9 mouse cellular contexts compared by ENCODE assay signal in the genomic region with DNA sequence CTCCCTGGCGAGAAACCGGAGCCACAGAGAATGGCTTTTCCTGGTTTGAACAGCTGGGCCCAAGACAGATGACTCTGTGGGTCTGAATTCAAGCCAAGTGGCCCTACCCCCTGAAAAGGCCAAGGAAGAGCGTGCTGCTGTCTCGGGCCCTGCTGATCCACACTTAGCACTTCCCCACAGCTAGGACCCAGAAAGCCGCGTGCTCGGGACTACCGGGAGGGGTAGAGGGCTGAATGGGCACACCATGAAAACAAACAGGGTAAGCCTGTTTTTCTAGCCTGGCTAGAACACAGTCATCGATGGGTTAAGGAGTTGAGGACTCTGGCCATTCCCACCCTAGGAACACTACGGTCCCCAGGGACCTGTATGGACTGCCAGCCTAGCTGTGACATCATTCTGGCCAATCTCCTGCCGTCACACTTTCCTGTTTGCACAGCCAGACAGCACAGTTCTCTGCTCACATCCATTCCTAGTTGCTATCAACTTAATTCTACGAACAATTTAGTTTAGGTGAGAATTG. TPM values are rescaled to one million over a fixed set of nuclear protein-coding genes. Genes with fewer than 3 reads are reported as not detected.
DNase-seq lines count a peak whose midpoint lies in the region; ATAC-seq and TF ChIP-seq lines count a peak whose summit lies in the region.
"Had no signal": no experiment of that assay in that cellular context is flagged by ENCODE, and none has a peak within 500 bp of the region (broad histone marks: within the 10 kb centered on the region; RNA-seq: fewer than 3 reads in every experiment).

No protein-coding gene starts in this region.

- TF ChIP-seq POLR2A in cerebellum, adult 2 months (IDR thresholded peaks at IDR 0.05; ENCODE audit: borderline replicate concordance, insufficient read depth, low read length), result no peak

- H3K27ac ChIP-seq in cerebellum, adult 2 months (ENCODE audit: insufficient read depth, low read length), result 0 out of 2 replicates have a peak overlapping the region, but pooled peaks have one; percentile 35
- peak overlapping the region; percentile 71 for H3K27ac ChIP-seq in stomach, postnatal 0 days (replicated peaks)
- H3K27ac ChIP-seq: neural tube, embryonic 12.5 days had no signal

- TF ChIP-seq CTCF in cerebellum, adult 2 months (IDR thresholded peaks at IDR 0.05; ENCODE audit: borderline replicate concordance, insufficient read depth, low read depth, low read length), result no peak
- no peak for TF ChIP-seq CTCF in stomach, postnatal 0 days (IDR thresholded peaks at IDR 0.05; ENCODE audit: low read depth)

- H3K36me3 ChIP-seq in stomach, postnatal 0 days (ENCODE audit: control insufficient read depth, insufficient read depth, low read length), result no peaks in the 10 kb centered on the region
- H3K36me3 ChIP-seq: neural tube, embryonic 12.5 days had no signal

- H3K27me3 ChIP-seq in cerebellum, adult 2 months (ENCODE audit: control insufficient read depth, insufficient read depth, low read length), result no peaks in the 10 kb centered on the region
- no peaks in the 10 kb centered on the region for H3K27me3 ChIP-seq in stomach, postnatal 0 days (ENCODE audit: control insufficient read depth, insufficient read depth, low read length)
- H3K27me3 ChIP-seq: neural tube, embryonic 12.5 days had no signal

- TF ChIP-seq EP300 in stomach, postnatal 0 days (optimal IDR thresholded peaks at IDR 0.05), result peak; percentile 46

- H3K4me3 ChIP-seq in cerebellum, adult 2 months (replicated peaks; ENCODE audit: insufficient read depth, low read depth, low read length), result no peak overlapping the region
- H3K4me3 ChIP-seq in stomach, postnatal 0 days (ENCODE audit: low read depth, low read length), result no peak overlapping the region
- H3K4me3 ChIP-seq: neural tube, embryonic 12.5 days had no signal

- ATAC-seq in stomach, postnatal 0 days (ENCODE audit: low FRiP score, low TSS enrichment), result peak; percentile 72

- DNase-seq in cerebellum, adult 2 months, result no peak
- DNase-seq in cerebellum, adult 9-11 months, result no peak
- DNase-seq in 3134 (ENCODE audit: extremely low read depth, insufficient read length, low spot score), result peak; percentile 77
- peak; percentile 97 for DNase-seq in heart, adult 11 months
- peak; percentile 71 for DNase-seq in kidney, postnatal 14 days
- peak; percentile 68 for DNase-seq in stomach, postnatal 0 days (ENCODE audit: low spot score)
- DNase-seq in right cerebral cortex, postnatal 36 days (ENCODE audit: low spot score in 2 of 2), result no peak
- no peak for DNase-seq in left cerebral cortex, adult 9 months (ENCODE audit: low spot score in 2 of 2)

- H3K4me1 ChIP-seq in cerebellum, adult 2 months (ENCODE audit: control insufficient read depth, insufficient read depth, low read length), result peaks cover 23% of the 10 kb centered on the region
- 0 out of 2 replicates have a peak, but pooled peaks cover 5% of the 10 kb centered on the region for H3K4me1 ChIP-seq in stomach, postnatal 0 days (replicated peaks; ENCODE audit: control insufficient read depth, insufficient read depth)

- H3K4me2 ChIP-seq in stomach, postnatal 0 days (replicated peaks; ENCODE audit: low read depth), result peak overlapping the region; percentile 25; the same call in 1 of the 2 replicates
- H3K4me2 ChIP-seq: neural tube, embryonic 12.5 days had no signal

- 29% methylated on average over 12 of the region's 12 CpGs for WGBS in cerebellum, adult 2 months
- 16% methylated on average over 12 of the region's 12 CpGs for WGBS in stomach, postnatal 0 days

- peak overlapping the region; percentile 31; the same call in 1 of the 2 replicates for H3K9ac ChIP-seq in stomach, postnatal 0 days (ENCODE audit: low read length)
- H3K9ac ChIP-seq: neural tube, embryonic 12.5 days had no signal

- H3K9me3 ChIP-seq in stomach, postnatal 0 days (ENCODE audit: control insufficient read depth, low read length), result no peaks in the 10 kb centered on the region
- H3K9me3 ChIP-seq: neural tube, embryonic 12.5 days had no signal

RNA-seq across cellular contexts. Expression of a gene that starts 7.9 kb away (rescaled TPM):
- polyA plus RNA-seq in cerebellum, adult 2 months (2012; rRNA removed), result 915 and 924 TPM in 2 replicates
- 715 and 750 TPM in 2 replicates for polyA plus RNA-seq in stomach, postnatal 0 days (2015; fragmentation: Nextera tagmentation; extraction: Ambion mirVana)

RNA-seq across cellular contexts. Expression of a gene that starts 17.3 kb away (rescaled TPM):
- polyA plus RNA-seq in cerebellum, adult 2 months (2012; rRNA removed), result 71.3 and 74.0 TPM in 2 replicates
- polyA plus RNA-seq in stomach, postnatal 0 days (2015; fragmentation: Nextera tagmentation; extraction: Ambion mirVana), result 72.7 and 76.8 TPM in 2 replicates

RNA-seq across cellular contexts. Expression of a gene that starts 18.4 kb away (rescaled TPM):
- 72.2 and 75.6 TPM in 2 replicates for polyA plus RNA-seq in cerebellum, adult 2 months (2012; rRNA removed)
- 49.4 and 55.3 TPM in 2 replicates for polyA plus RNA-seq in stomach, postnatal 0 days (2015; fragmentation: Nextera tagmentation; extraction: Ambion mirVana)

RNA-seq across cellular contexts. Expression of a gene that starts 20.9 kb away (rescaled TPM):
- not detected in 2 replicates for polyA plus RNA-seq in cerebellum, adult 2 months (2012; rRNA removed)
- polyA plus RNA-seq in stomach, postnatal 0 days (2015; fragmentation: Nextera tagmentation; extraction: Ambion mirVana), result 1.2 and 1.5 TPM in 2 replicates

RNA-seq across cellular contexts. Expression of a gene that starts 25.5 kb away (rescaled TPM):
- polyA plus RNA-seq in cerebellum, adult 2 months (2012; rRNA removed), result 12.5 and 13.5 TPM in 2 replicates
- 1.6 and 2.0 TPM in 2 replicates for polyA plus RNA-seq in stomach, postnatal 0 days (2015; fragmentation: Nextera tagmentation; extraction: Ambion mirVana)

Comparison
In these comparisons a context has a peak if more than half of its experiments do, and no peak if none do; other contexts are left out.
1. DNase-seq: peak in 3134 (single experiment), heart, adult 11 months (single experiment), kidney, postnatal 14 days (single experiment) and stomach, postnatal 0 days (single experiment); none in cerebellum, adult 2 months (0 of 2), cerebellum, adult 9-11 months (single experiment), right cerebral cortex, postnatal 36 days (0 of 2) and left cerebral cortex, adult 9 months (0 of 2).